Mouse (Mus musculus) sigmoid colon, adult 10 weeks (tissue): ENCODE measurements around the gene Olfr1191-ps1. TPM values are rescaled to one million over a fixed set of nuclear protein-coding genes. Genes with fewer than 3 reads are reported as not detected.

ENCODE experiments used
- polyA plus RNA-seq: library from polyadenylated mRNA; stranded (reverse); fragments of 350-450 nt; fragmentation: Illumina TruSeq; extraction: RNeasy Lipid Tissue Mini Kit (QIAGEN cat#74804); gene quantifications from one replicate; pipeline ENCODE4 v1.2.3, GENCODE M21; 2014; ENCODE audit warnings: low read depth, low replicate concordance

Olfr1191-ps1 gene
- polyA plus RNA-seq, result not detected

GRCm38 (mm10) chr2:88640242-88640641, at the start of gene Olfr1191-ps1:
Gene Olfr1191-ps1 (plus strand): TSS chr2:88640542.

GRCm38 (mm10) chr2:88648209-88648608, 7.9 kb downstream of the Olfr1191-ps1 start, which contains the start of gene Olfr1192-ps1:
Gene Olfr1192-ps1 (plus strand): TSS chr2:88648509.

DNA sequence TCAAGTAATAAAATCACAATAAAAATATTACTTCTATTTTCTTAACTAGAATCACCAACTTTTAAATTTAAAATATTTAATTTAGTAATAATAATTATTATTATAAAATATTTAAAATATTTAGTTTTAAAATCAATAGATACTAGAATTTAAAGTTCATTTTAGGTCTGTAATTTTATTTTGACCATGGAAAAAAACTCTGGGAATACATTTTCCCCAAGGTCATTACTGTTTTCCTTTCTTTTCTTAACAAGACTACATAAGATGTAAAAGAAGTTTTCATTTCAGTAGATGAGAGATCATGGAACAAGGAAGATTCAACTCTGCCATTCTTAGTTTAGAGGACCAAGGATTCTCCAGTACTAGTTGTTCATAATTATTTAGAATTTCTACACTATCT, 35.0 kb downstream of the Olfr1191-ps1 start, which contains the start of gene Olfr1193:
Olfr1193 (plus strand) TSS at position 301 of the 400 bp plus-strand sequence.

DNA sequence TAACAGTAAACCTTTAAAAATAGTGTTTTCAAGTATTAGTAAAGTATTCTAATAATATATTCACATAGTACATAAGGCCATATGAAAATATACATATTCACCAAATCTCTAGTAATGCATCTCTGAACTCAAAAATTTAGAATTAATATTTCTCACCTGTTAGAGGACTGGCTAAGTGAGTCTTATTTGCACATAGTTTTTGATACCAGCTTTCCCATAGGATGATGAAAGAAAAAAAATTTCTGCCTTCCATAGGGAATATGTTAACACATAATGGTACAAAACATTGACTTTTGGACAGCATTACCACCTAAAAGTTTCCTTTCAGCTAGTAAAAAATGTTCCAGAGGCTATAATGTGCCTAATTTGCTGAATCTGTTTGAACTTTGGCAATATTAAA, 48.7 kb downstream of the Olfr1191-ps1 start, which contains the start of gene Olfr1195:
Olfr1195 (minus strand) TSS at position 101 of the 400 bp plus-strand sequence.

Other genes with a start within 250 kb of the Olfr1191-ps1 start
- gene Olfr1179, start 234.1 kb upstream of the Olfr1191-ps1 start, polyA plus RNA-seq, result not detected
- gene Olfr1180, start 221.4 kb upstream of the Olfr1191-ps1 start, polyA plus RNA-seq, result not detected
- not detected for gene Olfr1181, start 214.4 kb upstream of the Olfr1191-ps1 start, polyA plus RNA-seq
- gene Gm13757, start 191.4 kb upstream of the Olfr1191-ps1 start, polyA plus RNA-seq, result not detected
- not detected for gene Olfr1183, start 185.7 kb upstream of the Olfr1191-ps1 start, polyA plus RNA-seq
- not detected for gene Olfr1184, start 156.9 kb upstream of the Olfr1191-ps1 start, polyA plus RNA-seq
- gene Olfr1185-ps1, start 147.2 kb upstream of the Olfr1191-ps1 start, polyA plus RNA-seq, result not detected
- not detected for gene Olfr1186, start 122.0 kb upstream of the Olfr1191-ps1 start, polyA plus RNA-seq
- gene Olfr1188, start 83.6 kb upstream of the Olfr1191-ps1 start, polyA plus RNA-seq, result not detected
- gene Olfr1189, start 54.1 kb upstream of the Olfr1191-ps1 start, polyA plus RNA-seq, result not detected
- gene Olfr1192-ps1, start 8.0 kb downstream of the Olfr1191-ps1 start, polyA plus RNA-seq, result not detected
- gene Olfr1193, start 35.1 kb downstream of the Olfr1191-ps1 start, polyA plus RNA-seq, result not detected
- not detected for gene Olfr1195, start 48.6 kb downstream of the Olfr1191-ps1 start, polyA plus RNA-seq
- gene Olfr1196, start 64.1 kb downstream of the Olfr1191-ps1 start, polyA plus RNA-seq, result not detected
- not detected for gene Olfr1197, start 91.8 kb downstream of the Olfr1191-ps1 start, polyA plus RNA-seq
- gene Olfr1198, start 110.8 kb downstream of the Olfr1191-ps1 start, polyA plus RNA-seq, result not detected
- not detected for gene Olfr1199, start 119.9 kb downstream of the Olfr1191-ps1 start, polyA plus RNA-seq
- gene Olfr1200, start 129.9 kb downstream of the Olfr1191-ps1 start, polyA plus RNA-seq, result not detected
- gene Olfr1201, start 152.5 kb downstream of the Olfr1191-ps1 start, polyA plus RNA-seq, result not detected
- not detected for gene Olfr1202, start 174.0 kb downstream of the Olfr1191-ps1 start, polyA plus RNA-seq
- gene Olfr1205, start 189.2 kb downstream of the Olfr1191-ps1 start, polyA plus RNA-seq, result not detected
- not detected for gene Olfr1204, start 208.8 kb downstream of the Olfr1191-ps1 start, polyA plus RNA-seq
- gene Olfr1206, start 222.7 kb downstream of the Olfr1191-ps1 start, polyA plus RNA-seq, result not detected